ENCODE assay signal across 7 mouse cellular contexts in genomic region chr1:167283441-167284257, GRCm38 (mm10). TPM values are rescaled to one million over a fixed set of nuclear protein-coding genes. Genes with fewer than 3 reads are reported as not detected.
DNase-seq lines count a peak whose midpoint lies in the region; ATAC-seq and TF ChIP-seq lines count a peak whose summit lies in the region.

No protein-coding gene starts in this region.

- peak overlapping the region; percentile 60 for H3K4me2 ChIP-seq in embryonic facial prominence, embryonic 11.5 days (ENCODE audit: low read depth, low read length)

- H3K36me3 ChIP-seq in ES-Bruce4 (ENCODE audit: control insufficient read depth, insufficient read depth, low read length, poor library complexity, severe bottlenecking), result no peaks in the 10 kb centered on the region
- no peaks in the 10 kb centered on the region for H3K36me3 ChIP-seq in embryonic facial prominence, embryonic 11.5 days (replicated peaks; ENCODE audit: control insufficient read depth, insufficient read depth, low read depth, low read length)

- no peaks in the 10 kb centered on the region for H3K27me3 ChIP-seq in ES-Bruce4 (ENCODE audit: control insufficient read depth, insufficient read depth, low read length, poor library complexity, severe bottlenecking)
- no peaks in the 10 kb centered on the region for H3K27me3 ChIP-seq in embryonic facial prominence, embryonic 11.5 days (ENCODE audit: control insufficient read depth, insufficient read depth, low read length)

- under 1% methylated on average over 44 of the region's 44 CpGs for WGBS in embryonic facial prominence, embryonic 11.5 days

- no peak for TF ChIP-seq POLR2A in ES-Bruce4 (IDR thresholded peaks at IDR 0.05; ENCODE audit: insufficient read depth, low read length)

- TF ChIP-seq CTCF in ES-Bruce4 (IDR thresholded peaks at IDR 0.05; ENCODE audit: low read depth, low read length), result no peak
- TF ChIP-seq CTCF in left cerebral cortex, adult 2 months (IDR thresholded peaks at IDR 0.05), result no peak; the same call in 1 of the 2 replicates

- no peak for TF ChIP-seq EP300 in ES-Bruce4 (IDR thresholded peaks at IDR 0.05; ENCODE audit: insufficient read depth, low read depth, low read length)

- peak overlapping the region; percentile 99 for H3K9ac ChIP-seq in ES-Bruce4 (ENCODE audit: low read depth, poor library complexity, severe bottlenecking)
- H3K9ac ChIP-seq in embryonic facial prominence, embryonic 11.5 days (replicated peaks; ENCODE audit: low read length), result peak overlapping the region; percentile 94

- H3K27ac ChIP-seq in ES-Bruce4 (ENCODE audit: insufficient read depth, low read length), result peak overlapping the region; percentile 58
- peak overlapping the region; percentile 91 for H3K27ac ChIP-seq in embryonic facial prominence, embryonic 11.5 days (replicated peaks; ENCODE audit: low read depth, low read length)
- peak overlapping the region; percentile 91 for H3K27ac ChIP-seq in left cerebral cortex, adult 2 months

- peak overlapping the region; percentile 88 for H3K4me3 ChIP-seq in ES-Bruce4 (ENCODE audit: low read depth, low read length)
- peak overlapping the region; percentile 97 for H3K4me3 ChIP-seq in embryonic facial prominence, embryonic 11.5 days (ENCODE audit: low read depth, low read length)
- H3K4me3 ChIP-seq in left cerebral cortex, adult 2 months, result peak overlapping the region; percentile 72

- DNase-seq in embryonic facial prominence, embryonic 11.5 days (ENCODE audit: low spot score), result peak; percentile 77
- peak; percentile 49 to 53 for DNase-seq in heart, postnatal 14 days
- peak; percentile 54 to 56 for DNase-seq in left cerebral cortex, adult 2 months (ENCODE audit: extremely low spot score in 1 of 2, low spot score in 2 of 2)
- peak; percentile 71 to 81 for DNase-seq in lung, postnatal 4 days
- DNase-seq in right cerebral cortex, adult 2 months (ENCODE audit: low spot score in 2 of 2), result peak; percentile 62 to 71

- intact Hi-C loops in heart, postnatal 14 days (cut with DNase I), result loop anchor here (2.0 kb wide), 3 partner anchors 25 to 63 kb away; partner anchors contain the start of gene Tmco1
- intact Hi-C loops in left cerebral cortex, adult 2 months (cut with DNase I), result loop anchor here (2.0 to 5.0 kb wide), 3 partner anchors 25 to 41 kb away; partner anchors contain the start of gene Tmco1

- H3K9me3 ChIP-seq in ES-Bruce4 (replicated peaks; ENCODE audit: control insufficient read depth, insufficient read depth, low read length, poor library complexity, severe bottlenecking), result no peaks in the 10 kb centered on the region
- no peaks in the 10 kb centered on the region for H3K9me3 ChIP-seq in embryonic facial prominence, embryonic 11.5 days (replicated peaks; ENCODE audit: control insufficient read depth, low read length)

- H3K4me1 ChIP-seq in ES-Bruce4 (ENCODE audit: control insufficient read depth, insufficient read depth, low read length), result peaks cover 9% of the 10 kb centered on the region
- H3K4me1 ChIP-seq in embryonic facial prominence, embryonic 11.5 days (ENCODE audit: control insufficient read depth, insufficient read depth, low read length), result no peaks in the 10 kb centered on the region

- peak; percentile 38 for ATAC-seq in activated CD4-positive, CD25-positive, alpha-beta regulatory T cell, adult 4 months
- peak; percentile 13; the same call in 1 of the 2 replicates for ATAC-seq in embryonic facial prominence, embryonic 11.5 days (replicated peaks; ENCODE audit: insufficient number of reproducible peaks, low FRiP score, low TSS enrichment, low read depth)

RNA-seq across cellular contexts. Expression of gene Uck2, which starts 1.5 kb away (rescaled TPM):
- polyA plus RNA-seq in ES-Bruce4 (2011; ENCODE audit: insufficient read depth, insufficient read length, low read depth, missing spikeins), result 255 and 287 TPM in 2 replicates
- 10 to 100 TPM; 18.6 to 31.8 TPM for polyA plus RNA-seq in activated CD4-positive, CD25-positive, alpha-beta regulatory T cell, adult 4 months (2017; shearing (Covaris generic))
- polyA plus RNA-seq in embryonic facial prominence, embryonic 11.5 days (2014; fragmentation: Nextera tagmentation; extraction: Ambion mirVana), result 108 and 120 TPM in 2 replicates
- 10 to 100 TPM; 47.3 to 54.5 TPM for total RNA-seq in heart, postnatal 14 days (2021)
- 10 to 100 TPM; 30.9 to 42.1 TPM for total RNA-seq in left cerebral cortex, adult 2 months (2021)

RNA-seq across cellular contexts. Expression of gene Tmco1, which starts 24.5 kb away (rescaled TPM):
- polyA plus RNA-seq in ES-Bruce4 (2011; ENCODE audit: insufficient read depth, insufficient read length, low read depth, missing spikeins), result 43.7 and 46.1 TPM in 2 replicates
- polyA plus RNA-seq in activated CD4-positive, CD25-positive, alpha-beta regulatory T cell, adult 4 months (2017; shearing (Covaris generic)), result 100 to 1,000 TPM in 1 of 2 experiments, 10 to 100 TPM in 1; 94.8 to 120 TPM
- 84.8 and 91.8 TPM in 2 replicates for polyA plus RNA-seq in embryonic facial prominence, embryonic 11.5 days (2014; fragmentation: Nextera tagmentation; extraction: Ambion mirVana)
- 10 to 100 TPM; 80.6 to 86.5 TPM for total RNA-seq in heart, postnatal 14 days (2021)
- 10 to 100 TPM; 43.2 to 50.3 TPM for total RNA-seq in left cerebral cortex, adult 2 months (2021)

Comparison
In these comparisons a context has a peak if more than half of its experiments do, and no peak if none do; other contexts are left out.
1. Peak in every context shown above with its lines: DNase-seq, ATAC-seq, H3K4me3 ChIP-seq and H3K27ac ChIP-seq.